Mouse (Mus musculus) forebrain, embryonic 10.5 days (tissue): Measurements from ENCODE around the gene Supt6. TPM values are rescaled to one million over a fixed set of nuclear protein-coding genes. Genes with fewer than 3 reads are reported as not detected.

Source experiments
- DNase-seq: peaks from one replicate; pipeline ENCODE4 v3.0.0-alpha.2; 2017; ENCODE audit warnings: low spot score; ENCODE audit errors: extremely low spot score
- H3K27ac ChIP-seq: fragments of 300-500 bp; sonication (generic); 2 replicates; pipeline ENCODE4 v1.5.1; 2016; ENCODE audit warnings: mild to moderate bottlenecking
- H3K27me3 ChIP-seq: fragments of 300-500 bp; sonication (generic); 2 replicates; pipeline ENCODE4 v1.6.1; 2016; ENCODE audit warnings: mild to moderate bottlenecking; ENCODE audit not compliant: poor library complexity, severe bottlenecking
- H3K36me3 ChIP-seq: fragments of 300-500 bp; sonication (generic); replicated peaks from 2 replicates; pipeline ENCODE4 v1.6.1; 2016; ENCODE audit warnings: mild to moderate bottlenecking, moderate library complexity
- H3K4me1 ChIP-seq: fragments of 300-500 bp; sonication (generic); 2 replicates; pipeline ENCODE4 v1.6.1; 2016
- H3K4me3 ChIP-seq: fragments of 300-500 bp; sonication (generic); 2 replicates; pipeline ENCODE4 v1.5.1; 2016; ENCODE audit warnings: mild to moderate bottlenecking, moderate library complexity
- H3K9me3 ChIP-seq: fragments of 300-500 bp; sonication (generic); 2 replicates; pipeline ENCODE4 v1.6.1; 2016; ENCODE audit warnings: mild to moderate bottlenecking, moderate library complexity
- WGBS: fragments of 180-500 bp; shearing (Covaris S2); methylation state at CpG from one replicate; pipeline ENCODE4 v1.1.7; 2016; 5-methylcytosine and 5-hydroxymethylcytosine counted together
- polyA plus RNA-seq: library from polyadenylated mRNA; unstranded; fragments of >200 nt; fragmentation: Nextera tagmentation; extraction: Ambion mirVana; gene quantifications from 2 replicates; pipeline ENCODE4 v1.2.1, GENCODE M21; 2016

Gene Supt6
- polyA plus RNA-seq, 1 experiment from 2014 or later, result 39.2 TPM

- H3K4me1 ChIP-seq, result peaks cover 72% of the 10 kb centered on the region
- peak overlapping the region; percentile 61 for H3K4me3 ChIP-seq
- no peaks in the 10 kb centered on the region for H3K9me3 ChIP-seq
- 1% methylated on average over 10 of the region's 10 CpGs for WGBS
- peaks cover 38% of the 10 kb centered on the region for H3K36me3 ChIP-seq
- peak overlapping the region; percentile 93 for H3K27ac ChIP-seq
- H3K27me3 ChIP-seq, result no peaks in the 10 kb centered on the region
- no peak for DNase-seq
These were observed 68.3 kb downstream of the Supt6 start for GRCm38 (mm10) chr11:78177437-78177836.

GRCm38 (mm10) chr11:78176905-78177331, 68.9 kb downstream of the Supt6 start:
- no peaks in the 10 kb centered on the region for H3K27me3 ChIP-seq
- peaks cover 38% of the 10 kb centered on the region for H3K36me3 ChIP-seq
- WGBS, result 2% methylated on average over 23 of the region's 23 CpGs
- no peak for DNase-seq
- peaks cover 70% of the 10 kb centered on the region for H3K4me1 ChIP-seq
- no peaks in the 10 kb centered on the region for H3K9me3 ChIP-seq
- peak overlapping the region; percentile 61 for H3K4me3 ChIP-seq
- peak overlapping the region; percentile 93 for H3K27ac ChIP-seq

GRCm38 (mm10) chr11:78176402-78176862, 69.4 kb downstream of the Supt6 start, which contains the start of the genes Nek8 and Tlcd1:
Nek8 (minus strand) TSS chr11:78176675.
Tlcd1 (plus strand) TSS chr11:78176711.
- Histone ChIP-seq H3K27ac (peak within 1 kb of the TSS; percentile 93), H3K9me3 (no peaks in the 10 kb centered on the region), H3K27me3 (no peaks in the 10 kb centered on the region), H3K4me3 (peak within 1 kb of the TSS; percentile 61), H3K4me1 (peaks cover 66% of the 10 kb centered on the region), H3K36me3 (peaks cover 34% of the 10 kb centered on the region)
- under 1% methylated on average over 32 of the region's 32 CpGs for WGBS
- peak; percentile 91 for DNase-seq

- 8% methylated on average over 9 of the region's 10 CpGs for WGBS
- Histone ChIP-seq H3K27ac (peak overlapping the region; percentile 93), H3K9me3 (no peaks in the 10 kb centered on the region), H3K4me3 (peak overlapping the region; percentile 61), H3K27me3 (no peaks in the 10 kb centered on the region), H3K4me1 (peaks cover 60% of the 10 kb centered on the region), H3K36me3 (peaks cover 32% of the 10 kb centered on the region)
- no peak for DNase-seq
These were observed 69.9 kb downstream of the Supt6 start for GRCm38 (mm10) chr11:78175771-78176401.

- Histone ChIP-seq H3K27me3 (no peaks in the 10 kb centered on the region), H3K4me1 (peaks cover 46% of the 10 kb centered on the region), H3K27ac (no peak overlapping the region), H3K4me3 (no peak overlapping the region), H3K36me3 (peaks cover 20% of the 10 kb centered on the region), H3K9me3 (no peaks in the 10 kb centered on the region)
- DNase-seq, result no peak
- 93% methylated on average over 3 of the region's 3 CpGs for WGBS
These were observed 71.3 kb downstream of the Supt6 start for GRCm38 (mm10) chr11:78174506-78174905.

GRCm38 (mm10) chr11:78172748-78173383, 72.9 kb downstream of the Supt6 start:
- H3K4me1 ChIP-seq, result peaks cover 36% of the 10 kb centered on the region
- DNase-seq, result no peak
- no peaks in the 10 kb centered on the region for H3K9me3 ChIP-seq
- 92% methylated on average over 19 of the region's 19 CpGs for WGBS
- H3K27ac ChIP-seq, result no peak overlapping the region
- no peaks in the 10 kb centered on the region for H3K27me3 ChIP-seq
- H3K36me3 ChIP-seq, result peaks cover 14% of the 10 kb centered on the region
- H3K4me3 ChIP-seq, result no peak overlapping the region

- H3K4me3 ChIP-seq, result no peak overlapping the region
- peaks cover 6% of the 10 kb centered on the region for H3K27me3 ChIP-seq
- H3K36me3 ChIP-seq, result peaks cover 14% of the 10 kb centered on the region
- no peak overlapping the region for H3K27ac ChIP-seq
- 80% methylated on average over 16 of the region's 16 CpGs for WGBS
- peak; percentile 14 for DNase-seq
- no peaks in the 10 kb centered on the region for H3K9me3 ChIP-seq
- H3K4me1 ChIP-seq, result peaks cover 29% of the 10 kb centered on the region
These were observed 73.6 kb downstream of the Supt6 start for GRCm38 (mm10) chr11:78172034-78172747.

- peaks cover 15% of the 10 kb centered on the region for H3K27me3 ChIP-seq
- H3K27ac ChIP-seq, result no peak overlapping the region
- no peak for DNase-seq
- peaks cover 31% of the 10 kb centered on the region for H3K4me1 ChIP-seq
- H3K9me3 ChIP-seq, result no peaks in the 10 kb centered on the region
- WGBS, result 69% methylated on average over 4 of the region's 4 CpGs
- no peak overlapping the region for H3K4me3 ChIP-seq
- peaks cover 14% of the 10 kb centered on the region for H3K36me3 ChIP-seq
These were observed 74.5 kb downstream of the Supt6 start for GRCm38 (mm10) chr11:78171328-78171727.

GRCm38 (mm10) chr11:78170306-78170705, 75.5 kb downstream of the Supt6 start:
- DNase-seq, result no peak
- 90% methylated on average over 15 of the region's 15 CpGs for WGBS
- H3K27ac ChIP-seq, result no peak overlapping the region
- no peaks in the 10 kb centered on the region for H3K9me3 ChIP-seq
- peaks cover 35% of the 10 kb centered on the region for H3K4me1 ChIP-seq
- H3K27me3 ChIP-seq, result peaks cover 17% of the 10 kb centered on the region
- no peak overlapping the region for H3K4me3 ChIP-seq
- peaks cover 14% of the 10 kb centered on the region for H3K36me3 ChIP-seq

- peaks cover 33% of the 10 kb centered on the region for H3K4me1 ChIP-seq
- H3K27ac ChIP-seq, result no peak overlapping the region
- no peak for DNase-seq
- WGBS, result 56% methylated on average over 19 of the region's 19 CpGs
- H3K27me3 ChIP-seq, result peaks cover 17% of the 10 kb centered on the region
- no peak overlapping the region for H3K4me3 ChIP-seq
- no peaks in the 10 kb centered on the region for H3K9me3 ChIP-seq
- peaks cover 14% of the 10 kb centered on the region for H3K36me3 ChIP-seq
These were observed 77.0 kb downstream of the Supt6 start for GRCm38 (mm10) chr11:78168541-78169468.

GRCm38 (mm10) chr11:78167257-78167959, 78.4 kb downstream of the Supt6 start:
- no peak overlapping the region for H3K4me3 ChIP-seq
- DNase-seq, result no peak
- H3K9me3 ChIP-seq, result no peaks in the 10 kb centered on the region
- 85% methylated on average over 14 of the region's 14 CpGs for WGBS
- H3K27me3 ChIP-seq, result peaks cover 17% of the 10 kb centered on the region
- peaks cover 47% of the 10 kb centered on the region for H3K4me1 ChIP-seq
- H3K36me3 ChIP-seq, result peaks cover 25% of the 10 kb centered on the region
- no peak overlapping the region for H3K27ac ChIP-seq
